Mouse (Mus musculus): ENCODE data around the gene Gprc5b.

The Gprc5b gene

DNA sequence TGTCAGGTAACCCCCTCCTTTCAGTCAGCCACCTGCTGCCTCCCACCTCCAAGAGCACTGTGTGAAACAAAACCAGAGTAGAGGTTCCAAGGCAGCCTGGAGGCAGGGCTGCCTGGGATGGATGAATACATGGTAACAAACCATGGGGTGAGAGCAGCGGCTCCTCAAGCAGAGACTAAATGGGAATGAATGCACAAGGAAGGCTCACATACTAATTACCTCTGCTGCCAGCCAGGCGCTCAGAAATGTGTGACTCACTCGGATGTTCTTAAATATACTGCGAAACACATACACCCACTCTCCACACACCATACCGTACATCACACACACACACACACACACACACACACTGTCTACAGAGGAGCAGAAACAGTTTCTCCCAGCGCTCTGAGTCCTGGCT lies 4.7 kb downstream of the Gprc5b start:
- DNase-seq (ENCODE audit: low spot score in 2 of 2): no peak

GRCm38 (mm10) chr7:118989275-118989856 lies 5.6 kb downstream of the Gprc5b start:
- DNase-seq (ENCODE audit: low spot score in 2 of 2): no peak

GRCm38 (mm10) chr7:118986369-118986768 lies 8.6 kb downstream of the Gprc5b start:
- no peak for DNase-seq (ENCODE audit: low spot score in 2 of 2)

GRCm38 (mm10) chr7:118985786-118986185 lies 9.2 kb downstream of the Gprc5b start:
- no peak for DNase-seq (ENCODE audit: low spot score in 2 of 2)

DNA sequence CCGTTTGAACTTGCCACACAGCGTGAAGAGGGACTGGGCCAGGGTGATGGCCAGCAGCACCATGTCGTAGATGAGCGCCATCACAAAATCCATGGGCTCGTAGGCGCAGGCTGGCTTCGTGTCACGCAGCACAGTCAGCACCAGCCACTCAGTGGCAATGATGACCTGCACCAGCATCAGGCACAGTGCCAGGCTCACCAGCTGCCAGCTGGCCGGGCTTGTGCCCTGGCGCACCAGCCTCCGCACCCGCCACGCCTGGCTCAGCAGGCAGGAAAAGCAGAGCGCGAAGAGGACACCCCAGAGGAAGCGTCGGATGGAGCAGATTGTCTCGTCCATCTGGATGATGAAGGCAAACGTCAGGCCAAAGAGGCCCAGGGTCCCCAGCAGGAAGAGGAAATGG lies 11.1 kb downstream of the Gprc5b start:
- DNase-seq (ENCODE audit: low spot score in 2 of 2): no peak

GRCm38 (mm10) chr7:118982586-118982985 lies 12.4 kb downstream of the Gprc5b start:
- no peak for DNase-seq (ENCODE audit: low spot score in 2 of 2)

GRCm38 (mm10) chr7:118981831-118982230 lies 13.2 kb downstream of the Gprc5b start:
- DNase-seq (ENCODE audit: low spot score in 2 of 2): no peak

- no peak for DNase-seq (ENCODE audit: low spot score in 2 of 2)
These were observed 13.7 kb downstream of the Gprc5b start for GRCm38 (mm10) chr7:118981346-118981745.

DNA sequence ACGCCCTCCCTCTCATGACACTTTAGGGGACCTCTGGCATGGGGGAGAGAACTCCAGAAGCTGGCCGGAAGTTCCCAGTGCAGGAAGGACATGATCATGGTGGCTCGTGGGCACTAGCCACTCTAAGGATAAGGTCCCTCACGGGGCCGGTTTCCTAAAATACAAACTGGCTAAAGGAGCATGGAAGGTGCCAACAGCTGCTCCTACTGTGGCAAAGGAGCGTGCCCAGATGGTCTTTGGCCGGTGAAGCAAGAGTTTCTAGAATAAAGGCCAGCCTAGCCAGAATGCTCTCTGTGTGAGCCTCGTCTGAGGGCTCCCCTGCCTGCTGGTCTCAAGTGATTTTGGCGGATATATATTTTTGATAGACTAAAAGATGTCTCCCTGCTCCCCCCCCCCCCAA lies 15.3 kb downstream of the Gprc5b start:
- DNase-seq (ENCODE audit: low spot score in 2 of 2): no peak

- no peak for DNase-seq (ENCODE audit: low spot score in 2 of 2)
These were observed 15.9 kb downstream of the Gprc5b start for GRCm38 (mm10) chr7:118979121-118979520.

GRCm38 (mm10) chr7:118977167-118977543 lies 17.9 kb downstream of the Gprc5b start:
- DNase-seq (ENCODE audit: low spot score in 2 of 2): no peak

- no peak for DNase-seq (ENCODE audit: low spot score in 2 of 2)
These were observed 18.4 kb downstream of the Gprc5b start for GRCm38 (mm10) chr7:118976414-118977166.

DNA sequence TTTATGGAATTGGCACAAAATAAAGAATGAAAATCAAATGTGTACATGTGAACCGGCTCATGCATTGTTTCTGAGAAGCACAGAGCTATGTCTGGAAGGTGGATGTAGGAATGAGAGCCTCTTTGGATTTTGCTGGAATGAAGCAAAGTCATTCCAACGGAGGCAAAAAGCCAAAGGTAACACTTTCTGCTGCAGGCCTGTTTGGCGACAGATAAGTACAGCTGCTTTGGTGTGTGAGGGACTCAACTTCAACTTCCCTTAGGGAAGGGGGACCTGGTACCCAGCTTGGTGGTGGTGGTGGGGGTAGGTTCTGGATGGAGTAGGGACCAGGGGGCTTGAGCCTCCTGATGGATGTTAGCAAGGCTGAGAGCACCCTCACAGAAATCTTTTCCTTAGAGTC lies 19.2 kb downstream of the Gprc5b start:
- DNase-seq (ENCODE audit: low spot score in 2 of 2): no peak

GRCm38 (mm10) chr7:118973377-118973776 lies 21.6 kb downstream of the Gprc5b start:
- no peak for DNase-seq (ENCODE audit: low spot score in 2 of 2)

DNA sequence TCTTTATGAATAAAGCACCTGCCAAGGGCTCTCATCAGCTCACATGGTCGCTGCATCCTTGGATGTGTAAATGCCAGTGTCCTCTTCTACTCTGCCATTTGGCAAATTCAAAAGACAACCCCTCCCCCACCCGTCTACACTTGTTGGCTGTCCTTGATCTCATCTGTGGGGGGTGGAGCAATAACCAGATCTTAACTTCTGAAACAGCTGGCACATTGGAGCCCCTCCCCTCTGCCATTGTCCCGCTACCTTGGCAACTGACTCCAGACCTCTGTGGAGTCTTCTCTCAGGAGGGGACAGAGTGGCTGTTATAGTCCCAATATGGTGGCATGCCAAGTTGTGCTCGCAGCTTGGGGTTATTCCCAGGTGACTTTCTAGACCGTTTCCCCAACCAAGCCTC lies 22.7 kb downstream of the Gprc5b start:
- DNase-seq (ENCODE audit: low spot score in 2 of 2): no peak

DNA sequence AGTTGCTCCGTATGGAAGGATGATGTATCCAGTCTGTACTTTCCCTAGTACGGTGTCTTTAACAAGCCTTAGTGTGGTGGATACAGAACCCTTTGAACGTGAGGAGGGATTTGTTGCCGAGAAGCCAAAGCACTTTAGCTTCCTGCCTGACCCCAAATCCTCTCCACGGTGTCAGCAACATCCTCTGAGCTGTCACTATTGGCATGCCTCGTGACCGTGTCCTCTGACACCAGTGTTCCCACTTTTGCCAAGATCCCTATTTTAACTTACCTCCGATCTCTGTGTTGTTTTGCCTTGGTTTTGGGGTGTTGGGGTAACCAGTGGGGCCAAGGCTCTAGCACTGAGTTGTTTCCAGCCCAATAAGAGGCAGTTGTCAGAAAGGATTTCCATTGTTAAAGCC lies 23.5 kb downstream of the Gprc5b start:
- no peak for DNase-seq (ENCODE audit: low spot score in 2 of 2)

DNA sequence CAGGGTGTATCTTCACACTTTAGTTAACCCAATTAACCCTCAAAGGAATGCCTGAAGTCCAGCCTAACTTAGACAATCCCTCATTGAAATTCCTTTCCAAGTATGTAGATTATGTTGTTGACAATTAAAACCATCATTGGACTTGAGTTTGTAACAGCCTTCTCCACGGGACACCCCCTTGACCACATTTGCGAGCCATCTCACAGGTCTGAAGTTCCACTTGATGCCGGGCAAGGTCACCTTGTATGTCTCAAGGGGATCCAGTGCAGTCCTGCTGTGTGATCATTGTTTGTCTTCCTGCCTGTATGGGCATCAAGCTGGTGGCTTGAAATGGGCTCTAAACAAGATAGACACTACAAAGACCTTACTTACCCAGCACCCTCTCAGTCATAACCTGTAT lies 26.1 kb downstream of the Gprc5b start:
- no peak for DNase-seq (ENCODE audit: low spot score in 2 of 2)

- no peak for DNase-seq (ENCODE audit: low spot score in 2 of 2)
These were observed 29.8 kb downstream of the Gprc5b start for GRCm38 (mm10) chr7:118965198-118965597.

DNA sequence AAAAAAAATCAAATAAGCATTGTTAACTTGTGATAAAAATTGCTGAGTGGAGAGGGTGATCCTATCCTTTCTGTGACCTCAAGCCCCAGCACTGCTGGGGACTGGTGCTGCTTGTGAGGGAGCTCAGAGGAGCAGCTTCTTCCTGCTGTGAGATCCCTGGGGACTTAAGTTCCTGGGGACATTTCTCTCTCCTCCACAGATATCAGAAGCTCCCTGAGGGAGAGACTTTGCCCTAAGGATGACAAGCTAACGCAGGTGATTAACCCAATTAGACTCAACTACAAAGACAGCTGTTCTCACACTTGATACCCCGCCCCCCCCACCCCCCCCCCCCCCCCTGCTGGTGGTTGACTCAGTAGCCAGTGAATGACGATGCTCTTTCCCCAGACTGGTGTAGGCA lies 30.2 kb downstream of the Gprc5b start:
- no peak for DNase-seq (ENCODE audit: low spot score in 2 of 2)

DNA sequence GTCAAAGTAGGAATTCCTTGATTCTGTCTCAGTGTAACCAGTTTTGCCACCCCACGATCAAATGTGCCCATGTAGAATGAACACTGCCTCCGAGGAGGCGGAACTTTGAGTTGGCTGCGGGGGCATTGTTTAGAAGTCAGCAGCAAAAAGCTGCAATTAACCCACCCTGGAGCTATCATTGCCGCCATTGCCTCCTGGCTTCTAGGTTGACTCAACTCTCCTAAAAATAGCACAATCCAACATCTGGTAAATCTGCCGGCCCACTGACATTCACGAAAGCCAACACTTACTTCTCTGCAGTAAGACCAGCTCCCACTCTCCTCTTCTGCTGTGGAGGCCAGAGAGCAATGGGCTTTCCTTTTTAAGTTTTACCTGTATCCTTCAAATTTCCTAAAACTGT lies 35.8 kb downstream of the Gprc5b start:
- no peak for DNase-seq (ENCODE audit: low spot score in 2 of 2)

GRCm38 (mm10) chr7:118956616-118957246 lies 38.3 kb downstream of the Gprc5b start:
- DNase-seq (ENCODE audit: low spot score in 2 of 2): no peak

- DNase-seq (ENCODE audit: low spot score in 2 of 2): no peak
These were observed 40.0 kb downstream of the Gprc5b start for GRCm38 (mm10) chr7:118954968-118955367.

- no peak for DNase-seq (ENCODE audit: low spot score in 2 of 2)
These were observed 41.3 kb downstream of the Gprc5b start for GRCm38 (mm10) chr7:118953626-118954282.

Measured in spleen, postnatal 10 days (tissue).